Mouse (Mus musculus): Measurements from ENCODE around the gene Sh3bp5l. TPM values are rescaled to one million over a fixed set of nuclear protein-coding genes. Genes with fewer than 3 reads are reported as not detected.

Sh3bp5l gene
- 23.7 and 24.0 TPM in 2 replicates for polyA plus RNA-seq (2015; fragmentation: Nextera tagmentation; extraction: Ambion mirVana)

DNA sequence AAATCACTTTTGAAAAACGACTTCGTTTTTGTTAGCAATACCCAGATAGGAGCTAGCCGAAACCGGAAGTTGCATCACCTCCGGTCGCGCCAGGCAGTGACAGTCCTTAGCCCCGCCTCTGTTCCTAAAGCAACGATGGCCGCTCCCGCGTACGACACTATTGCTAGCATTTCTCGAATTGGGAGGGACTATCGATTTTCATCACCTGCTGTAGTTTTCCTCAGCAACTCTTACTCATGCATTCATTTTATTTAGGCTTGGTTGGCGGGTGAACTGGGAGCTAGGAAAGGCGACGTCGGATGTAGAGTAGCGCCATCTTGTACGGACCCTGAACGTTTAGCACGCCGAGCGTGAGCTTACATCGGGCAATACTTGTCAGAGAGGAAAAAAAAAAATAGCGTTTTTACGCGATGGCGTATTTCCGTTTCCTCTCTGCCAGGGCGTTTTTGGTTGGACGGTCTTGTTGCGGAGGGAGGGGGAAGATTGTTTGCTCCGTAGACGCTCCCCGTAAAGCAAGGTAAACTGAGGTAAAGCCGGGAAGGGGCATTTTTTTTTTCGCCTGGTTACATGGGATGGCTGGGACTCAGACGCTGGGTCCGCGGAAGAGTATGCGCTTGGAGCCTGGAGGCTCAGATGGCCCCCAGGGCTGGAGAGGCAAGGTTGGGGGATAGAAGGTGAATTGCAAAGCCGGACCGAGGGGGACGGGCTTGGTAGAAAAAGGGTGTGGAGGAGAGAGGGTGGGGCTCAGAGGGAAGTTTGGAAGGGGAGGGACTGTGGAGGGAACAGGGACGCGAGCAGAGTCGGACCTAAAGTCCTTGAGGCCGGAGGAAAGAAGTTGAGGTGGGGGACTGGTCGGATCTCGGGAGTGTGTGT, at the start of gene Sh3bp5l, which contains the start of gene Zfp672:
TSS of gene Sh3bp5l (plus strand) at position 449 of the 873 bp plus-strand sequence.
TSS of gene Zfp672 (minus strand) at position 64 of the 873 bp plus-strand sequence.

DNA sequence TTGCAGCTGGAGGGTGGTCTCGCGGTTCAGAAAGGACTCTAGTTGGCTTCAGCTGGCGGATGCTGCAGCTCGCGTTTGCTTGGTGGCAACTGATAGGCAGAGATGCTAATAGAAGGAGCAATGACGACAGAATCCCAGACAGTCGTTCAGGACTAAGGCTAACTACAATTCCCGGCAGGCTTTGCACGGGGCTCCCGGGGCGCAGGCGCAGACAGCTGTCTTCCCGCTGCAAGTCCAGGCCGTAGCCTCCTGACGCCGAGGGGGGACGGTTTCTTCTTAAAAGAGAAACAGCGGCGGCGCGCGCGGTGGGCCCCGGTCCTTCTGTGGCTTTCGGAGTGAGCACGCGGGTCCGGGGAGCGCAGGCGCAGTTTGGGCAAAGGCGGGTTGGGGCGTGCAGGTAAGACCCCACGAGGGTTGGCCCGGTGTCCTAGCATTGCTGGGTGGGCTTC, 23.6 kb upstream of the Sh3bp5l start, which contains the start of gene Zfp692:
TSS of gene Zfp692 (plus strand) at position 210 of the 449 bp plus-strand sequence.

GRCm38 (mm10) chr11:58378763-58379278, 48.3 kb downstream of the Sh3bp5l start, which contains the start of gene Lypd8:
Gene Lypd8 (plus strand): TSS chr11:58379043.

Other genes with a start within 250 kb of the Sh3bp5l start
- gene Gm12248, start 237.6 kb upstream of the Sh3bp5l start, polyA plus RNA-seq (2015; fragmentation: Nextera tagmentation; extraction: Ambion mirVana) = not detected in 2 replicates
- gene Cnot8, start 226.6 kb upstream of the Sh3bp5l start, polyA plus RNA-seq (2015; fragmentation: Nextera tagmentation; extraction: Ambion mirVana) = 60.8 and 63.5 TPM in 2 replicates
- gene Gemin5, start 162.2 kb upstream of the Sh3bp5l start, polyA plus RNA-seq (2015; fragmentation: Nextera tagmentation; extraction: Ambion mirVana) = 5.8 and 6.5 TPM in 2 replicates
- gene Mrpl22, start 159.1 kb upstream of the Sh3bp5l start, polyA plus RNA-seq (2015; fragmentation: Nextera tagmentation; extraction: Ambion mirVana) = 120 and 134 TPM in 2 replicates
- 23.1 and 27.3 TPM in 2 replicates for gene Igtp, start 131.2 kb upstream of the Sh3bp5l start, polyA plus RNA-seq (2015; fragmentation: Nextera tagmentation; extraction: Ambion mirVana)
- 13.6 and 14.4 TPM in 2 replicates for gene Irgm2, start 131.1 kb upstream of the Sh3bp5l start, polyA plus RNA-seq (2015; fragmentation: Nextera tagmentation; extraction: Ambion mirVana)
- 0.61 TPM in 1 of 2 replicates, not detected in the other for gene 4930438A08Rik, start 55.9 kb upstream of the Sh3bp5l start, polyA plus RNA-seq (2015; fragmentation: Nextera tagmentation; extraction: Ambion mirVana)
- 5.2 and 6.3 TPM in 2 replicates for gene Zfp692, start 23.7 kb upstream of the Sh3bp5l start, polyA plus RNA-seq (2015; fragmentation: Nextera tagmentation; extraction: Ambion mirVana)
- 35.6 and 39.3 TPM in 2 replicates for gene Zfp672, start 385 bp upstream of the Sh3bp5l start, polyA plus RNA-seq (2015; fragmentation: Nextera tagmentation; extraction: Ambion mirVana)
- gene Lypd8, start 48.3 kb downstream of the Sh3bp5l start, polyA plus RNA-seq (2015; fragmentation: Nextera tagmentation; extraction: Ambion mirVana) = not detected in 2 replicates
- gene 1810065E05Rik, start 90.4 kb downstream of the Sh3bp5l start, polyA plus RNA-seq (2015; fragmentation: Nextera tagmentation; extraction: Ambion mirVana) = not detected in 2 replicates
- gene Gm12253, start 101.8 kb downstream of the Sh3bp5l start, polyA plus RNA-seq (2015; fragmentation: Nextera tagmentation; extraction: Ambion mirVana) = not detected in 2 replicates
- not detected in 2 replicates for gene Lypd9, start 122.2 kb downstream of the Sh3bp5l start, polyA plus RNA-seq (2015; fragmentation: Nextera tagmentation; extraction: Ambion mirVana)
- not detected in 2 replicates for gene Olfr30, start 131.5 kb downstream of the Sh3bp5l start, polyA plus RNA-seq (2015; fragmentation: Nextera tagmentation; extraction: Ambion mirVana)
- gene Olfr332, start 161.8 kb downstream of the Sh3bp5l start, polyA plus RNA-seq (2015; fragmentation: Nextera tagmentation; extraction: Ambion mirVana) = not detected in 2 replicates
- gene Olfr331, start 171.8 kb downstream of the Sh3bp5l start, polyA plus RNA-seq (2015; fragmentation: Nextera tagmentation; extraction: Ambion mirVana) = not detected in 2 replicates
- not detected in 2 replicates for gene Olfr330, start 204.1 kb downstream of the Sh3bp5l start, polyA plus RNA-seq (2015; fragmentation: Nextera tagmentation; extraction: Ambion mirVana)
- 0.12 TPM in 1 of 2 replicates, not detected in the other for gene Olfr329-ps, start 215.7 kb downstream of the Sh3bp5l start, polyA plus RNA-seq (2015; fragmentation: Nextera tagmentation; extraction: Ambion mirVana)
- not detected in 2 replicates for gene Olfr328, start 224.9 kb downstream of the Sh3bp5l start, polyA plus RNA-seq (2015; fragmentation: Nextera tagmentation; extraction: Ambion mirVana)
- gene Olfr224, start 239.8 kb downstream of the Sh3bp5l start, polyA plus RNA-seq (2015; fragmentation: Nextera tagmentation; extraction: Ambion mirVana) = not detected in 2 replicates
- gene Olfr325, start 247.0 kb downstream of the Sh3bp5l start, polyA plus RNA-seq (2015; fragmentation: Nextera tagmentation; extraction: Ambion mirVana) = not detected in 2 replicates

Data from skeletal muscle tissue, postnatal 0 days (tissue).